Mouse (Mus musculus) olfactory bulb, adult 2 months (tissue): ENCODE measurements around the gene Akip1. TPM values are rescaled to one million over a fixed set of nuclear protein-coding genes. Genes with fewer than 3 reads are reported as not detected.

Experiments
- H3K27ac ChIP-seq: fragments of 200-500 bp; 2 replicates; pipeline ENCODE4 v1.5.1; 2012; ENCODE audit warnings: low read depth, low read length; ENCODE audit not compliant: insufficient read depth
- H3K4me1 ChIP-seq: fragments of 200-500 bp; 2 replicates; pipeline ENCODE4 v1.6.1; 2012; ENCODE audit warnings: low read length; ENCODE audit not compliant: control insufficient read depth, insufficient read depth
- H3K4me3 ChIP-seq: fragments of 200-500 bp; 2 replicates; pipeline ENCODE4 v1.5.1; 2012; ENCODE audit warnings: mild to moderate bottlenecking, low read depth, low read length, moderate library complexity; ENCODE audit not compliant: insufficient read depth
- CTCF ChIP-seq: fragments of 200-500 bp; IDR thresholded peaks from 2 replicates; pipeline ENCODE4 v1.5.1; 2012; ENCODE audit warnings: low read depth, mild to moderate bottlenecking, low read length, moderate library complexity; ENCODE audit not compliant: insufficient read depth
- POLR2A ChIP-seq: fragments of 200-500 bp; IDR thresholded peaks from 2 replicates; pipeline ENCODE4 v1.6.1; 2012; ENCODE audit warnings: mild to moderate bottlenecking, low read depth, low read length, moderate library complexity; ENCODE audit not compliant: insufficient read depth
- WGBS: fragments of 180-500 bp; shearing (Covaris S2); methylation state at CpG from one replicate; pipeline ENCODE4 v1.1.7; 2018; 5-methylcytosine and 5-hydroxymethylcytosine counted together
- polyA plus RNA-seq: library from polyadenylated mRNA; stranded (reverse); fragments of >200 nt; gene quantifications from 2 replicates; pipeline ENCODE4 v1.2.4, GENCODE M21; 2012; ENCODE audit warnings: low replicate concordance; ENCODE audit not compliant: missing spikeins, insufficient read depth, insufficient read length

Akip1 gene
- polyA plus RNA-seq, 1 experiment: not detected

DNA sequence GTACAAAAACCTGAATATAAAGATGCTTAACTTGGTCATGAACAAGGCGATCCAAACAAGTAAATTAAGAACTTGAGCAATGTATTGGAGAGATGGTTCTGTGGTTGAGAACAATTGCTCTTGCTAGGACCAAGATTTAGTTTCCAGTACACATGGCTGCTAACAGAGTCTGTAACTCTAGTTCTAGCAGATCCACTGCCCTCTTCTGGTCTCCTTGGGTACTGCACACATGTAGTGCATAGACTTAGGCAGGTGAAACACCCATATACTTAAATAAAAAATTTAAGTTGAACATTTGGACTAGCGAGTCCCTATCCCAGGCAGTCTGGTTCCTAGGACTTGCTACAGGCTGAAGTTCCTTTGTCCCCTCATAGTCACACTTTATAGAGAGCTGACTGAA is 19.1 kb downstream of the Akip1 start:
- H3K27ac ChIP-seq: no peak overlapping the region
- TF ChIP-seq POLR2A (no peak), CTCF (no peak)
- H3K4me3 ChIP-seq: no peak overlapping the region
- WGBS: 98% methylated on average over 2 of the region's 2 CpGs
- no peaks in the 10 kb centered on the region for H3K4me1 ChIP-seq

DNA sequence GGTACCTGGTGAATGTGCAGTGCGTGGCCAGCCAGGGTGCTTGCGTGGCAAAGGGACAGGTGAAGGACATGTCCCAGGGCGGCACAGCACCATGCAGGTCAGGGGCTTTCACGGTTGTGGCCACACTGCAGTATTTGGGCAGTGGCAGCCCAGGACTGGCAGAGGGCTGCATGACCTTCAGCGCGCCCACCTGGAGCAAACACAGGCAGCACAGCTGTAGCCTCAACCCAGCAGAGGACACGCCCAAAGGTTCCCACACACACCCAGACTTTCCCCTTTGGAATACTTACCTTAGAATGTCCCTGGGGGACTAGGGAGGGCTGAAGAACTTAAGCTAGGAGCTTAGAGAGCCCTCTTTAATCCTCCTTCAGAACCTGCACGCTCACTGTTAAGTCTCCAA is 19.6 kb downstream of the Akip1 start:
- H3K4me1 ChIP-seq: no peaks in the 10 kb centered on the region
- no peak overlapping the region for H3K4me3 ChIP-seq
- no peak overlapping the region for H3K27ac ChIP-seq
- WGBS: 96% methylated on average over 8 of the region's 8 CpGs
- TF ChIP-seq POLR2A (no peak), CTCF (no peak)

DNA sequence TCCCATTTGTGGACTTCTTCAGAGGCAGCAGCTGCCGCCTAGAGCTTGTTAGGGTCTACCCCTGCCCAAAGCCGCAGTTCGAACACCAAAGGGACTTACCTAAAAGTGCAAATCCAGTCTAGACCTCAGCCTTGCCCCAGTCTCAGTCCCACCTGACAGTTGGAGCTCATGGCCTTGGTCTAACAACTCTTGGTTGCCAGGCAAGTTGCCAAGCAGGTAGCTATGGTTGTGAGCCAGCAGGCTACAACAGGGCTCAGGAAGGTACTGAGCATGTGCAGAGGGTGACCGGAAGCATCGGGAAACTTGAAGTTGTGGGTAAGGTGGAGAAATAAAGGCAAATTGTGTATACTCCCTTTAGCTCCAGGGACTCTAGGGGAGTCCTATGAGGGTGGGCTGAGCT is 20.2 kb downstream of the Akip1 start, which contains the start of gene BC051019:
TSS of gene BC051019 (minus strand) at position 154 of the 400 bp plus-strand sequence.
- no peak within 1 kb of the TSS for H3K27ac ChIP-seq
- 96% methylated on average over 5 of the region's 5 CpGs for WGBS
- no peak within 1 kb of the TSS for H3K4me3 ChIP-seq
- H3K4me1 ChIP-seq: peaks cover 1% of the 10 kb centered on the region; the same call in 1 of the 2 replicates
- TF ChIP-seq POLR2A (no peak), CTCF (no peak)

DNA sequence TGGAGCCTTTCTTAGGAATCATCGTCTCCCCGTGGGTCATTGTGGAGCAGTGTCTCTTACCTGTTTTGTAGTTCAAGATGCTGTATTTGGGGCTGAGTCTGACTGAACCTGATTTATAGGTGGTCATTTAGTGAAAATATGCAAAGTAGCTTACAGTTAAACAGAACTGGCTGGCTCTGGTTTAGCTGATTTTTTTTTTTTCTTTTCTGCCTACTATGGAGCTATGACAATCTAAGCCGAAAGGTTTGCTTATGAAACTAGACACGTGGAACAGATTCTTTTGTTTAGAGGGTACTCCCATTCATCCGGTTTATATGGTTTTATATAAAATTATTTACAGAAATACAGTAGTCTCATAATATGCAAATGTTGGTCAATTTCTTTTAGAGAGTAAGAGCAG is 28.1 kb downstream of the Akip1 start, which contains the start of gene Ascl3:
TSS of gene Ascl3 (minus strand) at position 101 of the 400 bp plus-strand sequence.
- Histone ChIP-seq H3K4me3 (no peak within 1 kb of the TSS), H3K27ac (no peak within 1 kb of the TSS), H3K4me1 (peaks cover 3% of the 10 kb centered on the region; the same call in 1 of the 2 replicates)
- TF ChIP-seq POLR2A (no peak), CTCF (no peak)
- WGBS: 95% methylated on average over 5 of the region's 5 CpGs

DNA sequence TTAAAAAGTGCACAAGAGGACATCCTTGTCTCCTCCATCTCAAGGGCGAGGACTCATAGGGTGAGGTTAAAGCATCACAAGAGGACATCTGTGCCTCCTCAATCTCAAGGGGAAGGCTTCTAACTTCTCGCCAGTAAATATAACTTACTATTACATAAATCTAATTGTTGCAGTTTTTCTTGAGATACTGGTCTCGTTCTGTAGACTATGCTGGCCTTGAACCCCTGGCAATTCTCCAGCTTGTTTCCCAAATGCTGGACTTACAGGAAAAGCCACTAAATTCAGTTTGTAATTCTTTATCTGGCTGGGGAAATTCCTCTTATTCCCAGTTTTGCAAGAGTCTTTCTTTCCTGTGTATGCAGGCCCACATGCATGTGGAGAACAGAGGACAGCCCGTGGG is 31.3 kb downstream of the Akip1 start:
- H3K4me3 ChIP-seq: no peak overlapping the region
- TF ChIP-seq CTCF (no peak), POLR2A (no peak)
- WGBS: 91% methylated on average over 4 of the region's 4 CpGs
- no peak overlapping the region for H3K27ac ChIP-seq
- no peaks in the 10 kb centered on the region for H3K4me1 ChIP-seq

DNA sequence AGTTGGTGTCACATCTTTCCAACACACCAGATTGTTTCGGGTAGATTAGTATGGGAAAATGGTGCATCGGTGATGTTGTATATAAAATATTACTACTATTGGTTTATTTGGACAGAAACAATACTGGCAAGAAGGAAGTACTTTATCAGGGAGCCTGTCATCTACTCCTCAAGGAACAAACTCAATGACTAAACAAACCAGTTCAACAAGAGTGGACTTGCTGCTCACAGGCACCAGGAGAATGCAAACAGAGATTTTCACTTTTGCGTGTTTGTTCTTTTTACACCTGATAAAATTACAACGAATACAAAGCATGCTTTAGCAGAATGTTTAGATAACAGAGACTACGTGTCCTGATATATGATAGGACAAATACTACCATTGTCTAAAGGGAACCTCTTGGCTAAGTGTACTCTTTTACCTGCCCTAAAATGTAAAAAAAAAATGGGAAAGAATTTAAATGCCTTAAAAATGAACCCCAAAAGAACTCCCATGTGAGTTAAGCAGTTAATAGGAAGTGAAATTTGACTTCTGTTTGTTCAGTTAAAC is 36.4 kb downstream of the Akip1 start:
- TF ChIP-seq CTCF (no peak), POLR2A (no peak)
- 91% methylated on average over 5 of the region's 5 CpGs for WGBS
- Histone ChIP-seq H3K27ac (no peak overlapping the region), H3K4me1 (no peaks in the 10 kb centered on the region), H3K4me3 (no peak overlapping the region)

DNA sequence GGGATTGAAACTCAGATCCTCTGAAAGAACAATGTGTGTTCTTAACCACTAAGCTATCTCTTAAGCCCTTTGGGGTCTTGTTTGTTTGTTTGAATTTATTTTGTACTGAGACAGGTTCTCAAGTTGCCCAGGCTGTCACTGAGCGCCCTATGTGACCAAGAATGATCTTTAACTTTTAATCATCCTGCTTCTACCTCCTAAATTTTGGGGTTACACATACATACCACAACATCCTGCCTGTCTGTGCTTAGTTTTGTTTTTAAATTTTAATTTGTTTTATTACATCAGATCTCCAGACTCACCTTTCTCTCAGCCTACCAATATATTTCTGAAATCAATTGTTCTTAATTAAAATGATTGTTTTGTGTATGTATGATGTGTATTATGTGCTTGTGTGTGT is 37.6 kb downstream of the Akip1 start:
- no peak for TF ChIP-seq CTCF
- TF ChIP-seq POLR2A: no peak
- Histone ChIP-seq H3K27ac (no peak overlapping the region), H3K4me1 (no peaks in the 10 kb centered on the region), H3K4me3 (no peak overlapping the region)
- 100% methylated on average over 1 of the region's 1 CpGs for WGBS

DNA sequence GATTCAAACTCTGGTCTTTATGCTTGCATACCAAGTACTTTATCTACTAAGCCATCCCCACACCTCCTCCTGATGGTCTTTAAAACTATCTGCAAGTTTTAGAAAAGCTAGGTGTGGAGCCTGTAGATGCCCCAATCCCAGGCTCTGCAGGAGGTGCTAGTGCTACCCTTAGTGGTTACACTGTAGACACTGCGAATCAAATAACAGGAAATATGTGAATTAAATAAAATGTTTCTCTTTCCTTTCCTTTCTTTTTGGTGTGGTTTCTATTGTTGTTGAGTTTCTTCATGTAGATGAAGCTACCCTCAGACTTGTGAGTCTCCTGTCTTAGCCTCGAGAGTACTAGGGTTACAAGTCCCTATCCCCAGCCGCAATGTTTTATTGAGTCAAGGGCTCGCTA is 38.2 kb downstream of the Akip1 start:
- no peak overlapping the region for H3K4me3 ChIP-seq
- WGBS: 88% methylated on average over 4 of the region's 4 CpGs
- H3K27ac ChIP-seq: no peak overlapping the region
- TF ChIP-seq POLR2A (no peak), CTCF (no peak)
- no peaks in the 10 kb centered on the region for H3K4me1 ChIP-seq

DNA sequence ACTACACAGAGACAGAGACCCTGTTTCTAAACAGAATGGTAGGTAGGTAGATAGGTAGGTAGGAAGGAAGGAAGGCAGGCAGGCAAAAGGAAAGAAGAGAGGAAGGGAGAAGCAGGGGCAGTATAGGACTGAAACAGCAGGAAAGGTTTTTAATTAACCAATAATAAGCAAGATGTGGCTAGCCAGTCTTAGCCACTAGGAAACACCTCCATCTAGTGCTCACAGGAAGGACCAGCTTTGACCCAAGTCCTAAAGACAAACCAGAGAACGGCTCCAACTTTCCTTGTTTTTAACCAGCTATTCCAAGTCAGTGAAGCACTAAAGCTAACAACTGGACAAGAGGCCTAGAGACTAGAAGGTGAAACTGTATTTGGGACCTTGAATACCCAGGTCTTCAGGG is 44.3 kb downstream of the Akip1 start:
- no peak for TF ChIP-seq CTCF
- TF ChIP-seq POLR2A: no peak
- Histone ChIP-seq H3K4me3 (no peak overlapping the region), H3K27ac (no peak overlapping the region), H3K4me1 (peaks cover 6% of the 10 kb centered on the region; the same call in 1 of the 2 replicates)
- 53% methylated on average over 1 of the region's 1 CpGs for WGBS

DNA sequence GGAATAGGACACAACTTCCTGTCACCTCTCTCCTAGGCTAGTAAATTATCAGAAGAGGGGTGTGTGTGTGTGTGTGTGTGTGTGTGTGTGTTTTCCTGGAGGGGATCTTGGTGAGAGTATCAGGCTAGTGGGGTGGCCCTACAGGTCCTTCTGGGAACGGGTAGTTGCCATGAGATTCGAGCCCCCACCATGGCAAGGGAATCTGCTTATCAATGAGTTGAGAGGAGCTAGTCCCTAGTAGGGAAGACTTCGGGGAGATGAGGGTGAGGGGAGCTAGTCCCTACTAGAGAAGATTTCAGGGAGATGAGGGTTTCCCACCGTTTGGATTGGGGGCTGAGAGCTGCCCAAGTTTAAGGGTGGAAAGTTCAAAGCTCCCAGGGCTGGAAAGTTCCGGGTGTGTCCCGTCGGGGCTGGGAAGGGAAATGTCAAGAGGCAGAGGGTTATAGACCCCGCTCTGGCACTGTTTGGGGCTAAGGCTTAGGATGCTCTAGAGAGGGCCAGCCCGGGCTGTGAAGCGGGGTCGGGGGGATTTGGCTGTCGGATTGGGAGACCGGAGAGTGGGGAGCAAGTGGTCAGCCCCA is 48.0 kb downstream of the Akip1 start:
- Histone ChIP-seq H3K4me1 (peaks cover 6% of the 10 kb centered on the region; the same call in 1 of the 2 replicates), H3K27ac (0 out of 2 replicates have a peak overlapping the region, but pooled peaks have one; percentile 18), H3K4me3 (peak overlapping the region; percentile 93)
- no peak for TF ChIP-seq CTCF
- no peak for TF ChIP-seq POLR2A
- WGBS: 3% methylated on average over 13 of the region's 13 CpGs
